Mouse (Mus musculus): ENCODE results near the gene Zfp217.

Gene Zfp217

GRCm38 (mm10) chr2:170133093-170133731, 14.7 kb downstream of the Zfp217 start:
- peak in 1 of 2 experiments; percentile 67 for DNase-seq (ENCODE audit: low spot score in 2 of 2)

DNA sequence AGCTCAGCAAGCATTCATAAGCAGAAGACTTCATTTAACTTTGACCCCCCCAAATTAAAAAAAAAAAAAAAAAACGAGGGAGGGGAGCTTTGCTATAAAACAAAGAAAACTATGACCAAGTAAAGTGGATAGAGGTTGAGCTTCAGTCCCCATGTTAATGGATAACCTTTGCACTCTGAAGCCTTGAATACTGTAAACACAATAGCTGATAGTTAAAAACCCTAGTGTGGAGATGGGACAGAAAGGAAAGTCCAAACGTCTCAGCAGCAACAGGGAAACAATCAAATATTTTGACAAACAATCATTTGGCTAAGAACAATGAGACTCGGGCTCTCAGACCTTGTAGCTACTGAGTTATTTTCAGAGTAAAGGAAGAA, 15.2 kb downstream of the Zfp217 start:
- DNase-seq (ENCODE audit: low spot score in 2 of 2) = no peak

GRCm38 (mm10) chr2:170131981-170132460, 15.9 kb downstream of the Zfp217 start:
- no peak for DNase-seq (ENCODE audit: low spot score in 2 of 2)

- DNase-seq (ENCODE audit: low spot score in 2 of 2) = peak in 1 of 2 experiments; percentile 33
Observed at GRCm38 (mm10) chr2:170130780-170131645, 16.9 kb downstream of the Zfp217 start.

- DNase-seq (ENCODE audit: low spot score in 2 of 2) = no peak
Observed at GRCm38 (mm10) chr2:170129923-170130779, 17.8 kb downstream of the Zfp217 start.

DNA sequence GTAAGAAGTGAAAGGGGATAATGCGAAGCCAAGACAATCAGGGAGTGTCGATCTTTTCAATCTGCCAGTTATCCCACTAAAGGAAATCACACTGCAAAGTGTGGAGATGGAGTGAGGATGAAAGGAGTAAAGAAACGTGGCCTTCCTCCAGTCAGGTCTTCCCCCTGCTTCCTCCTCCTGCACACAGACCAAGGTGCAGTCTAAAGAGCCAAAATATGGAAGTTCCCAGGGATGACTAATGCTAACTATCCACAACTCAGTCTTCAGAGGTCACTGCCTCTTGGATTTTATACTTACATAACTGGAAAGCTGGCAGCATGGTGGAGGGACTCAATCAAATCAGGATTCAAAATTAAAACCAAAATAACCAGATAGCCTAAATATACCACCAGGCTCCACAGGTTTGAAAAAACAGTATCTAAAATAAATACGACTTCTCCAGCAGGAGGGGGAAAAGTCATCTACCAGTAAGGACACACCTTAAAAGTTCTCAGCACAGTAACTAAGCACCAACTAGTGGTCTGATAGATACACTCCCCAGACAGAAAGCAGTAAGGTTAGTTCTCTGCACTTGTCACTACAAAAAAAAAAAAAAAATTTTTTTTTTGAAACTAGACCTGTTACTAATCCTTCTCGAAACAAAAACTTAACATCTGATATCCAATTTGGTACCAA, 18.5 kb downstream of the Zfp217 start:
- no peak for DNase-seq (ENCODE audit: low spot score in 2 of 2)

DNA sequence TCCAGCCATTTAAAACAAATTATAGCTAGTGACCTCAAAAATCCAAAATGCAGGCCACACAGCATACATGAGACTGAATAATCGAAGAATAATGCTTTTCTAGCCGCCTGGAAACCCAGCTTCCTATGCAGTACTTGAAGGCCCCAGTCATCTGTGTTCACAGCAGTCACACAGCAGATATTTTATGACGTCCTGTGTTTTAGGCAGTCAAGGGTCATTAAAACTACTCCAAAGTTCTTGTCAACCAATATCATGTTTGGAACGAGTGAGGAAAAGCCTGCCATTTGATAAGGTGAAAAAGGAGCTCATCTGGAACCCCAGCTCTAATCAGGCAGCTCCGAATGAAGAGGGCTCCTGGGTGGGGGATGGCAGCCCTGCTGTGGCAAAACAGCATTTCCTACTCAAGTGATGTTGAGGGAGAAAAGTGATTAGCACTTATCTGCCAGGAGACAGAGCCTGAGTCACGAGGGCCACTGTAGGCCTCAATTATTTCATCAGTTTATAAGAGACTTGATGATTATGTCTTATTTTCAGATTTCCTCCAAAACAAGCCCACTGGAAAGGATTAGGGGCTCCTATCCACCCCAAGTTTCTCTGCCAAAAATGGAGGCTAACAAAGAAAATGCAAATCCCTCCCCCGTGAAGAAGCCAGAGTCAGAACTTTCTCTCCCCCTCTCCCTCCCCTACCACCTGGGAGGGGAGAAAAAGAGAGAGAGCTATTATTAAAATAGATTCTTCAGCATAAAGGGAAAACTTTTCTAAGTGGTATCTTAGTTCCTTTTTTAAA, 19.2 kb downstream of the Zfp217 start:
- DNase-seq (ENCODE audit: low spot score in 2 of 2) = no peak

DNA sequence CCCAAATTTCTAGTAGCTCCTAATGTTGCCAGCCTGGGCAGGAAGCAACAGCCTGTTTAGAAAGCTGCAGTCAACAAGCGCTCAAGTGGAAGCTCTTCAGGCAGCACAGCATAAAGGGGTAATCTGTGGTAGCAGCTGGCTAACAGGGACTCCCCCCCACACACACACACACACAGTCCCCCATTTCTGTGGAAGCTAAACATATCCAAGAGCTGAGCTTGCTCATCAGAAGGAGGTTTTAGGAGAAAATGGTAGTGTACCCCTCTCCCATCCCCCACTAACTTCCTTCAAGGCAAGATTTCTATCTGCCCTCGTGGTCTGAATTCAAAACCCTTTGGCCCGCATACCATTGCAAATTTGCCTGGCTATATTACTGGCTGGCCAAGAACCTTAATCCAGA, 20.4 kb downstream of the Zfp217 start:
- DNase-seq (ENCODE audit: low spot score in 2 of 2) = no peak

DNA sequence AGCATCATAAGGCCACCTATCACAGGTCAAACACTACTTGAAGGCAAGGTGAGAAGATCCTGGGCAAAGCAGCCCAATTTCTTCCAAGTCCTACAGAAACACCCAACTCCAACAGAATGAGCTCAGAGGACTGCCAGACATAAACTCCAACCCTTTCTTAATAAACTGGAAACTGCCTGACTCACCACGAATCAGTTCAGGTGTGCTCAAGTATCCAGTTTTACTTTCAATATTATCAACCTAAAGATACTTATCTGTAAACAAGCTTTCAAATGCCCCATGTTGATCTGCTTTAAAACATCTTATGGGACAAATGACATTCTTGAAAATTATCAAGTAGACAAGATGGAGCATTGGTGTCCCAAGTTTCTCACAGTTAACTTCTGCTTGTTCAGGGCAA, 21.6 kb downstream of the Zfp217 start:
- no peak for DNase-seq (ENCODE audit: low spot score in 2 of 2)

GRCm38 (mm10) chr2:170122197-170122596, 25.7 kb downstream of the Zfp217 start:
- no peak for DNase-seq (ENCODE audit: low spot score in 2 of 2)

DNA sequence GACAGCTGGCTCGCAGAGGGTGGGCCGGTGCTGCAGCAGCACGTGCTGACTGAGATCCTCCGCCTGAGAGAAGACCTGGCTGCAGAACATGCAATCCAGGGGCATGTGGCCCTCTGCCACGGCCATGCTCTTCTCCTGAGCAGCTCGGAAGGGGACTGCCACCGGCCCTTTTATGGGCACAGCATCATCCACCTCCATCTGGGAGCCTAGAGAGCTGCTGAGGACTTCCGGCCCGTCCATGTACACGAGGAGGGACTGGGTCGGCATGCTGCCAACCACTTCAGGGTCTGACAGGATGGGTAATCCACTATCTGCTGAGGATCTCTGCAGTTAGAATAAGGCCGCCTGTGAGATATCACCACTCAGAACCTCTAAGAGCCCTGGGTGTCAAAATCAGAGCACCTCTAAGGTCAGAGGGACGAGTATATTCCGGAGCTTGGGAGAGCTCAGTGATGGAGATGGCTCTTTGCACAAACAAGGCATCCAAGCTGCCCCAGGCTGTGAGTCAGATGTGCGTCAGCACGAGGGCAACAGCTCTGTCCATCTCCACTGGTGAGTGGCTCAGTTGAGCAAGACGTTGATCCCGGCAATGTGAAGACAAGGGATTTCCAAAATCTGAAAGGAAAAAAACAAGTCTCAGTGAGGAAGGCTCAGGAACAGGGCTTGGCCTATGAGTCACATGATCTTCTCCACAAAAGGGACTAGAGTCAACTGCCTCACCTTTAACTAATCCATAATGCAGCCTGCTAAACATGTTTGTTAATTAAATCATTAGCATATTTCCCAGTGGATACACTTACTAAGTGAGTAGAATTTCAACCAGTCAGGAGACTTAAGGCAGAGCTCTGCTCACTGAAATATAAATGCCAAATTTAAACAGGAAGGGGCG, 27.5 kb downstream of the Zfp217 start:
- DNase-seq (ENCODE audit: low spot score in 2 of 2) = no peak

- DNase-seq (ENCODE audit: low spot score in 2 of 2) = peak in 1 of 2 experiments; percentile 88
Observed at GRCm38 (mm10) chr2:170116704-170117281, 31.1 kb downstream of the Zfp217 start.

GRCm38 (mm10) chr2:170110306-170110705, 37.6 kb downstream of the Zfp217 start:
- DNase-seq (ENCODE audit: low spot score in 2 of 2) = no peak

GRCm38 (mm10) chr2:170109528-170109927, 38.4 kb downstream of the Zfp217 start:
- DNase-seq (ENCODE audit: low spot score in 2 of 2) = no peak

DNA sequence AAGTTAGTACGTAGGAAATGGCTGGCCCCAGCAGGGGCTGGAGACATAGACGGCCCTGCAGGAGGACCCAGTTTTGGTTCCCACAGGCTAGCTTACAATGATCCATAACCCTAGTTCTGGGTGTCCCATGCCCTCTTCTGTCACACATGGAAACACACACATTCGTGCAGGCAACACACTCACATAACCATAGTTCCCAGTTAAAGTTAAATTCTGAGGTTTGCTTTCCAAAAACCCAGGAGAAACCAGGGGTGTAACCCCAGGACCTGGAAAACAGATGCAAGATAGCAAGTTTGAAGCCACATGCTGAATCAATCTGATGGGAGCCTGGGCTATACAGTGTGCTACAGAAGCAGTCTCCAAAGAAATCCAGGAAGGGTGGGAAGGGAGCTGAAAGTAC, 40.1 kb downstream of the Zfp217 start:
- no peak for DNase-seq (ENCODE audit: low spot score in 2 of 2)

DNA sequence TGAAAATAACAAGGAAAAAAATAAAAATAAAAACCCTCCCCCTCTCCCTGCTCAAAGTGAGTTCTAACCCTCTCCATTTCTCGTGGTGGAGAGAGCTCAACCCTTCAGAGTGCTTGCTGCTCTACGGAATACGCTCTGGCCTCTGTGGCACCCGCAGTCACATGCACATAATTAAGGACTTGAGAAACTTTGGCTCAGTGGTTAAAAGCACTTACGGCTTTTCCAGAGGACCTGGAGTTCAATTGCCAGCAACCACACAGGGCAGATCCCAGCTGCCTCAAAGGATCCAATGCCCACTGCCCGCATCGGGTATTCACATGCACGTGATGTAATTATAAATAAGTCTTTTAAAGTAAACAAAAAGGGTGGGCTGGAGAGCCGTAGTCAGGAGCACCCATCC, 41.9 kb downstream of the Zfp217 start:
- DNase-seq (ENCODE audit: low spot score in 2 of 2) = no peak

- DNase-seq (ENCODE audit: low spot score in 2 of 2) = no peak
Observed at GRCm38 (mm10) chr2:170104396-170104795, 43.5 kb downstream of the Zfp217 start.

DNA sequence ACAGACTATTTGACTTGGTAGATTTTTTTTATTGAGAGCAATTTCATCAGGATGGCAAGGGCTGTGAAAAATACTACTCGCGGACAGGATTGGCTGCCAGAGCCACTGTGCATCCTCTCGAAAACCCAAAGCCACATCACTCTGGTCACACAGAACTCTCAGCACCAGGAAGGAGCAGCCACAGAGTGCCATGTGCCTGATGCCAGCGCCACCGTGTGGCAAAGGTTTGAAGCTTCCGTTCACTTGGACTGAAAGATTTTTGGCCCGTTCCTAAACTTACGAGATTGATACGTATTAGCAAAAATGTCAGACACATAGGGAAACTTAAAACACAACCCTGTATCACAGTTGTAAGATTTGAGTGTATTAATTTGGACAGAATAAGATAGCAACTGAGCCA, 44.1 kb downstream of the Zfp217 start:
- peak in 1 of 2 experiments; percentile 61 for DNase-seq (ENCODE audit: low spot score in 2 of 2)

GRCm38 (mm10) chr2:170103341-170103740, 44.6 kb downstream of the Zfp217 start:
- DNase-seq (ENCODE audit: low spot score in 2 of 2) = no peak

Data from left cerebral cortex, adult 9 months (tissue).